Mouse (Mus musculus) kidney, adult 2 months (tissue): Measurements from ENCODE around the gene Pi4ka.

ENCODE experiments used
- CTCF ChIP-seq: fragments of 200-500 bp; conservative IDR thresholded peaks from 2 replicates; pipeline ENCODE4 v1.5.1; 2011; ENCODE audit warnings: low read depth, mild to moderate bottlenecking, control low read depth, low read length, moderate library complexity, mixed read lengths; ENCODE audit not compliant: insufficient read depth, insufficient read length
- POLR2A ChIP-seq: fragments of 200-500 bp; IDR thresholded peaks from one replicate; pipeline ENCODE4 v1.6.1; 2011; ENCODE audit warnings: low read depth, low read length, control low read depth

DNA sequence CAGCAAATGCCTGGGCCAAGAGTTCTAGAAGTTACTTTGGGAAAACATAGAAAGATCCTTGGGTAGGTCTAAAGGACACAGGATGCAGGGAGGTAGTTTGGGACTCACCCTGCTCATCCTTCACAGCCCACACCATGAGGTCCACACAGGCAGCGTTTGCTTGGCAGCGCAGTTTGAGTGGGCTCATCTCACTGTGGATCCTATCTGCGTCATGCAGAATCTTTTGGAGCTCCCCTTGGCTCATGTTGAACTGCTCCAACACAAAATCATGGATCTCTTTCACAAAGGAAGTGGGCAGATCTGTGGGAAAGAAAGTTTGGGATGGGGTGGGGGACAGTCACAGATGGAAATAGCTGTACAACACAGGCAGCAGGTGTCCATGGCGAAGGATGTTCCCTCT, 47.3 kb downstream of the Pi4ka start:
- no peak for TF ChIP-seq CTCF
- no peak for TF ChIP-seq POLR2A
